Mouse (Mus musculus) embryonic fibroblast, embryonic 13.5 days (primary cell): ENCODE measurements at regions not wholly inside any gene's neighbourhood (a gene's known extent, or its start where the extent isn't known, plus 50 kb on each side); places are given as distances from the start of the nearest gene placed in this dataset.

ENCODE experiments used
- CTCF ChIP-seq: IDR thresholded peaks from 2 replicates; pipeline ENCODE4 v1.5.1; 2011; ENCODE audit warnings: mild to moderate bottlenecking, control low read depth, low read length, moderate library complexity, borderline replicate concordance; ENCODE audit not compliant: insufficient read depth
- POLR2A ChIP-seq: IDR thresholded peaks from 2 replicates; pipeline ENCODE4 v1.6.1; 2011; ENCODE audit warnings: low read depth, mild to moderate bottlenecking, control low read depth, low read length, moderate library complexity

- TF ChIP-seq POLR2A (no peak), CTCF (no peak)
These were observed 285.4 kb upstream of the Kcnab2 start for GRCm38 (mm10) chr4:152763116-152763515.
